Mouse (Mus musculus) left cerebral cortex, adult 18-20 months (tissue): Measurements from ENCODE around the gene Col26a1. TPM values are rescaled to one million over a fixed set of nuclear protein-coding genes. Genes with fewer than 3 reads are reported as not detected.

Source experiments
- DNase-seq, 2 experiments: peaks; one replicate each; pipeline ENCODE4 v3.0.0; 2021 to 2022; ENCODE audit warnings: low spot score in 2 of 2, mixed read lengths in 1 of 2
- total RNA-seq, 2 experiments: library from RNA; stranded (reverse); gene quantifications; 2 replicates each; pipeline ENCODE4 v1.2.3; 2021

Gene Col26a1
- total RNA-seq, 2 experiments from 2014 or later = 7.3 to 8.8 TPM

DNA sequence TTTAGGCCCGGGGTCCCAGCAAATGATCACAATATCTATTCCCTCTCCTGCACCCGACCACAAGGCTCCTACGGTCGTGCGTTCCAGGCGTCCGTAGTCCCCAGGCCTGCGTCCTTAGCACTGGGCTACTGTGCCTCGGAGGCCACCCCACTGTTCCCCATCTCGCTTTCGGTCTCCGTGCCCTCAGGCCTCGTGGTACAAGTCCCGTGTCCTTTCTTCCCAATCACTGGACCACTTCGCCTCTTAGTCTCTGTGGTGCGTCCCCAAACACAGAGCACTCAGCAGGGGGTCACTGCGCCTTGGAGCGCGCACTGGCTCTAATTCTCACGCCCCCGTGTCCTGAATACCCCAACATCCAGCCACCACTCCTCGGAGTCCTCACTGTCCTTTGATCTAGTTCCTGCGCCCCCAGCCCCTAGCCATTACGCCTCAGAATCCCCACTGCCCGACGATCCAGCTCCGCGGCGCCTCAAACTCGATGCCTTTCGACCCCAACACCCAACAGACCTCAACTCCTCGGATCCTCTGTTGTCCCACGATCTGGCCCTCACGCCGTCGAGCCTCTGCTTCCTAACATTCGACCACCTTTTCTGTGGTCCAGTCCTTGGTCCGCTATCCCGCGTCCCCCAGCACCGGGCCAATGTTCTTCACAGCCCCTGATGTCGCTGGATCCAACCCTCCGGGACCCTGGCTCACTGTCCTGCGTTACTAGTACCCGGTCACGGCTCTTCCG, 788 bp downstream of the Col26a1 start:
- peak in 1 of 2 experiments; percentile 4 for DNase-seq

DNA sequence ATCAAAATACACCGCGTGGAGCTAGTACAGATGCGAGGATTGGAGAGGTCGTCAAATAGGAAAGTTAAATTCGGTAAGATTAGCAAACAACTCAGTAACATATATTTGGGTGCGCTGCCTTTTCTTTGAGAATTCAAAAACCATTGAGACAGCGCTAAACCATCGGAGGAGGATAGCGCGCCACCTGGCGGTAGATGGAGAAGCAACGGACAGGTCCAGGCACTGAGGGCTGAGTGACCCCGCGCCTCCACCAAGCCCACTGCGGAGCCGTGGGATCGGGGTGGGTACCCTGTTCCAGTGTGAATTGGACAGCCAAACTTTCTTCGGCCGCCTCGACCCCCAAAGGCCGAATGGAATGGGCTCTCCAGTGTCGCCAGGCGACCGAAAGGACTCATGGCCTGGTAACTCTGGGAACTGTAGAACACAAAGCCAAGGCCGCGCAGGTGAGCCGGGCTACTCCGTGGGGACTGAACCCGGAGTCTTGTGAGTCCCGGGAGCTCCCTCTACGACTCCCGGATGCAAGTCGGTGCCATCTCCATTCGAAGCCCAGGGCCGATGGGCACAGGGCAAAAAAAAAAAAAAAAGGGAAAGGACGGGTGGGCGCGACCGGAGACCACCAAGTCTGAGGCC, 1.5 kb downstream of the Col26a1 start:
- peak; percentile 84 to 90 for DNase-seq

DNA sequence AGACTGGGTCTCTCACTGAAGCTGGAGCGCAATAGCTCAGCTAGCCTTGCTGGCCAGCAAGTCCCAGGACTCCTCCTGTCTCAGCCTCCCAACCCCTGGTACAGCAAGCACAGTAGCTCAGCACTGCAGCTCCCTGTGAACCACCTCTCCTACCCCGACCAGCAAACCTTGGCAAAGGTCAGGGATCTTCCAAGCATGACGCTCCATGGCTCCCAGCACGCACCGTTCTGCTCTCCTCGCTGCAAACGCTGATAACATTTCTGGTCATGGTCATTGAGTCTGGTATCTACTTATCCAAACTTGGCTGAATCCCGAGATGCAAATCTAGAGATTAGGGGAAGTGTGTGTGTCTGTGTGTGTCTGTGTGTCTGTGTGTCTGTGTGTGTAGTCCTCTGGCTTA, 2.9 kb downstream of the Col26a1 start:
- no peak for DNase-seq

DNA sequence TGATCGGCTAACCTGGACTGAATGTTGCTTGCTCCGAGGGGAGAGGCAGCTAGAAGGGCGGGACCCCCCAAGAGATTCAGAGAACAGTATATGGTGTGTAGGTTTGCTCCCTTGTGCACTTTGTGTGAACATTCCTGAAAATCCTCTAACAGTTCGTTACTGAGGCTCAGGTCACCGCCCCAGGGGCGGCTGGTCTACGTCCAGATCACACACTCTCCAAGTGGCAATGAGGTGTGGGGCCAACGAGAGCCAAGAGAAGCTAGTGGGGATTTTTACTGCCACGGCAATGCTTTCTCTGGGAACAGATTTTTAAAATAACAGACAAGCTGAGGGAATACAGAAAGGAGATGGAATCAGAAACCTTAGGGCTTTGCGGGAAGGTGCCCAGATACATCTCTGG, 8.7 kb downstream of the Col26a1 start:
- no peak for DNase-seq

DNA sequence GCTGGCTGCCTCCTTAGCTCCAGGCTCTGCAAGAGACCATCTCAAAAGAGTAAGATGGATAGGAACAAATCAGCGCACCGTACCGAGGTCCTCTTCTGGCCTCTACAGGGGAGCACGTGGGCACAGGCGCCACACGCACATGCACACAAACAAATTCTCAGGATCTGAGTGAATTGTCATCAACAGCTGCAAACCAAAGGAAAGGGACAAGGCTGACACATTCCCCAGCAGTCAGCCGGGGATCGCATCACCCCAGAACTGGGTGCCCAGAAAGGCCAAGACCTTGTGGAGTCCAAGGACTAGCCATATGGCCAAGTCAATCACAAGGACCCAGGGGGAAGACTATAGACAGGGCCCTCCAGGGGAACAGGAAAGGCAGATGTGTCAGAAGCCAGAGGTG, 10.6 kb downstream of the Col26a1 start:
- DNase-seq = no peak

DNA sequence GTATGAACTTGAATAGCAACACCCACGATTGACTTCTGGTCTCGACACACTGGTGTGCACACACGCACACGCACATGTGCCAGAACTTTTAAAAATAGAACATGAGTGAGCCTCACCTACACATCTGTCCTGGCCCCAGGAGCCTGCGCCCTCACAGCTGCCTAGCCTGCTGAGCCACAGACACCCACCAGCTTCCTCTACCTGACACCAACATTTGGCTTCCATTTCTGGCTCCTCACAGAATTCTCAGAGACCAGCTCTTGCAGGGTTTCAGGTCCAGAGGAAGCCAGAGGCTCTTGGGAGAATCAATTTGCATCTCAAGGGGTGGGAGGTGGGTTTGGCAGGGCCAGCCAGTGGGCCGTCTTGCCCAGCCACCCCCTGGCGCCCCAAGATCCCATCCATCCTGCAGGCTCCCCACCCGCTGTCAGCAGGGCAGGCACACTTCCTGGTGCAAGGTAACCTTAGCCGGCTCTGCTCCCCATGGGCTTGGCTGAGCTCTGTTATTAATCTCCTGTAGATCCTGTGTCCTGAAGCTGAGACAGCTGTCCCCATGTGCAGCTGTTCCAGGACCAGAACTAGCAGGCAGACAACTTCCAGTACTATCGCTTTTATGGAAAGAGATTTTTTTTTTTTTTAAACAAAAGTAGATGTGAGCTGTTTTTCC, 13.4 kb downstream of the Col26a1 start:
- DNase-seq = no peak

DNA sequence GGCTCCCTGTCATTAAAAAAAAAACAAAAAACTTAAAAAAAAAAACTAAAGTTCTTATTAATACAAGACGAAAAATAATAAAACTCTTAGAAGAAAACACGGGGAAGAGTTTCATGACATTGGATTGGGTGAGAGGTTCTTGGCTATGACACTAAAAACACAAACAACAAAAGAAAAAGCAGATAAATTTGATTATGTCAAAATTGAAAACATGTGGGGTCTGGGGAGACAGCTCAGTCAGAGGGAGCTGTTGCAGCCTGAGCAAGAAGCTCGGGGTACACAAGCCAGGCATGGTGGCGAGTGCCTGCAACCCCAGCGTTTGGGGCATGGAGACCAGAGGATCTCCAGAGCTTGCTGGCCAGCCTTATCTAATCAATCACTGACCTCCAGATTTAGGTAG, 15.3 kb downstream of the Col26a1 start:
- no peak for DNase-seq

DNA sequence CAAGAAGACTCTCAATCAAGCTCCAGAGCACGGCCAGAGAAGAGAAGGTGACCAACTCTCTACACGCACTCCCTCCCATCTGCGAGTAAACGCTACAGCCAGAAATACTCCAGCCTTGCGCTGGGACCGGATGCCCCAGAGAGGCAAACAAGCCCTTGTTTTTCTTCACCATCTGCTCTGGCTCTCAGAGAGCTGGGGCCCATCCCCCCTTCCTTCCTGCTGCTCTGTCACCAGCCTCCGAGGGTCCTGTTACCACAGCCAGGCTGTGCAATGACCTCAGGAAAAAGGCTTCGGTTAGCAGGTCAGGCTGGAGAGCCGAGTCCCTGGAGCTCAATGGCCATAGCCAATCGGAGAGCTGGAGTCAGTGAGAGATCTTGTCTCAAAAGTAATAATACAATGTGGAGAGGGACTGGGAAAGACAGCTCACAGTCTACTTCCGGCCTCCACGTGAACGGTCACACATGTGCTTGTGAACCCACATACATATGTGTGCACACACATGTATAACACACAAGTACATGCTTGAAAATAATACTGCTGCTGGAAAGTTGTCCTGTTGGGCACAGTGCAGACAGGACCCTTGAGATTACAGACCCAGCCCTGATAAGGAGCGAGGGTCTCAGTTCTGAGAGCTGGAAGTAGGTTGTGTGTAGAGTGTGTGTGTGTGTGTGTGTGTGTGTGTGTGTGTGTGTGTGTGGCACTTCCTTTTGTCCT, 18.9 kb downstream of the Col26a1 start:
- DNase-seq = peak in 1 of 2 experiments; percentile 5

DNA sequence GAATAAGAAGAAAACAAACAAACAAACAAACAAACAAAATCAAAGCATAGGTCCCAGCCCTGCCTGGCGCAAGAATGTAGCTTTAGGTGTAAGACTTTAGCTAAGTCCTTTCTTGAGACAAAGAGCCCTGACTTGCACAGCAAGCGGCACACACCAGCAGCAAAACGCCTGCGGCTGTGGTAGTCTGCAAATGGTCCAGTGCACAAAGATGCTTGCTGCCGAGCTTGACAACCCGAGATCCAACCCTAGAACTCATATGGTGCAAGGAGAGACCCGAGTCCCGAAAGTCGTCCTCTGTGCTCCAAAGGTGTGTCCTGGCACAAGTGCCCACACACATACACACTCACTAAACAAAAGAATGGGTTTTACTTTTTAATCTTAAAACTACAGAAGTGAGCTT, 19.7 kb downstream of the Col26a1 start:
- DNase-seq = no peak

DNA sequence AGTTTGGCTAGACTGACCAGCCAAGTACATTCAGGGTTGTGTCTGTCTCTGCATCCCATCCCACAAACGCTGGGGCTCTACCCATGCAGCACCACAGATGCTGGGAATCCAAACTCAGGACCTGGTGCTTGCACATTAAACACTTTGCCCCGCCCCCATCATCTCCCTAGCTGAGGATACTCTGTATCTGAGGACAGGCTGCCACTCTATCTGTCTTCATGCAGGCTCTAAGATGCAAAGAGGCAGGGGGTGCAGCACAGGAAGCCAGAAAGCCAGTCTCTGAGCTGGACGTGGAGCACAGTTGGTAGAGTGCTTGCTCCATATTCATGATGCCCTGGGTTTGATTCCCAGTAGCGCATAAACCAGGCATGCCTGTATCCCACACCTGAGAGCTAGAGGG, 20.2 kb downstream of the Col26a1 start:
- no peak for DNase-seq

DNA sequence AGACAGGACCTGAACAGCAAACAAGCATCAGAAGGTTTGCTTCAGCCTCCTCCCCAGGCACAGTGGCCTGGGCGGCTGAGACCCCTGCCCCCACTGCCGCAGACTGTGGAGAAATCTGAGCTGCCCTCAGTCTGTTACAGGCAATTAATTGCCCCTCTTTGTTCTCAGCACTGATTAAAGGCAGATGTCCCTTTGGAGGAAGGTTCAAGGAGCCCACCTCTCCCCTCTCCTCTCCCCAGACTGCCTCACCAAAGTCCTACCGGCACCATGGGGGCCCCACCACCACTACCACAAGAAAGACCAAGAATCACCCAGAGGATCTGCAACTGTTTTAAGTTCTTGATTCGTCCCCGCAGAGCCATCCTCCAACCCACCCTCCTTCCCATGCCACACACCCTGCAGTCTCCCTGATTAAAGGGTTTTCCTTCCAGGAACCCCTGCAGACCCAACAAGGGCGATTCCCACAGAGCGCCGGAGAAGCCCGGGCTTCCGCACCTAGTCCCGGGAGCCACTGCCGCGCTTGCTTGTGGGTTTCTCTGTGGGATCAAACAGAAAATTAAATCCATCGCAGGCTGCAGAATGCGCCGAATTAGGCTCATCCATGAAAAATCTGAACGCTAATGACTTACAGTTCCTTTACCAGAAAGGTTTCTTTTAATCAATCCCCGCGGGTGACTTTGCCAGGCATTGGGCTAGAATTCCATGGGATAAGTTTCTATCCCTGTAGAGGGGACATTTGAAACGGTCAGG, 21.6 kb downstream of the Col26a1 start:
- no peak for DNase-seq

DNA sequence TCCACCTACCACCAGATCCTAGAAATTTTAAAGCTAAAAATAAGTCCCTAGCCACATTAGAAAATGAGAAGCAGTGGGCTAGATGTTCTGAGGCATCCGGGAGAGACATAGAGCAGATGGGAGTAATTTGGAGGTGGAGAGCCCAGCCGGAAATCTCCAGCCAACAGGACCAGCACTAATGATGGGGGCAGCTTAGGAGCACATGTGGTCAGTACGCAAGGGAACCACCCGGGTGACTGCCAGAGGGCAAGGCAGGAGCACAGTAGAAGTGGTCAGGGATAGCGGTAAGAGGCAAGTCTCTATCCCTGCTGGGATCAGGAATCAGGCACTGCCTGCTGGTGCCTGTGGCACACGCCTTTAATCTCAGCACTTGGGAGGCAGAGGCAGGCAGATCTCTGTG, 32.3 kb downstream of the Col26a1 start:
- DNase-seq = no peak

DNA sequence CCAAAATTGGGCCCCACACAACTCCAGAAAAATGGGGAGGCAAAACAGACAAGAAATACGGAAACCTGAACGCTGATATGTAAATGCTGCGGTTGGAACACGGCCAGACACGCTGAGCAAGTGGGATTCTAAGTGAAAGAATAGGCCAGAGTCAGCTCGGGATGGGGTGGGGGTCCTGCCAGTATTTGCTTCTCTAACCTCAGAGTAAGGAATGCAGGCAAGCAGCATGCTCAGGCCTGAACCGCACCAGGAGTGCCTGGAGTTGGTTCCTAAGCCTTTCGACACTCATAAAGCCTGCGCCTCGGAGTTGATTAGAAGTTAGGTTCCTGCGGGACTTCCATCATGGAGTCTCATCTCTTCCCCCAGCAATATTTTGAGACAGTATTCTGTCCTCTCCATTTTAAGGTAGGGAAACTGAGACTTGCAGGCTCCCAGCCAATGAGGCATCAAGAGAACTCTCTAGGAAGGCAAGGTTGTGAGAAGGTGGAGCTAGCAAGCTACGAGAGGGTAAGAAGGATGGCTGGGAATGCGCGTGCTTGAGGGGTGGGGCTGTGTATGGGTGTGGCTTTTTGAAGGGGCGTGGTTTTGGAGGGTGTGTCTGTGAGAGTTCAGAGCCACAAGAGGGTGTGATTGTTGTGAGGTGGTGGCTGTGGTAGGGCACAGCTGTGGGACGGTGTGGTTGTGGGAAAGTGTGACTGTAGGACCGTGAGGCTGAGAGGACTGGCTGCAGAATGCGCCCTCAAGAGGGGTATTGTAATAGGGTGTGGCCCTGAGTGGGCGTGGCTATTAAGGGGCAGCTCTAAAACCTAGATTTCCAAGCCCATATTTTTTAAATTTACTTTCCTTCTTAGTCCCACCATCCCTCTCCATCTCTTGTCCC, 36.4 kb downstream of the Col26a1 start:
- no peak for DNase-seq

DNA sequence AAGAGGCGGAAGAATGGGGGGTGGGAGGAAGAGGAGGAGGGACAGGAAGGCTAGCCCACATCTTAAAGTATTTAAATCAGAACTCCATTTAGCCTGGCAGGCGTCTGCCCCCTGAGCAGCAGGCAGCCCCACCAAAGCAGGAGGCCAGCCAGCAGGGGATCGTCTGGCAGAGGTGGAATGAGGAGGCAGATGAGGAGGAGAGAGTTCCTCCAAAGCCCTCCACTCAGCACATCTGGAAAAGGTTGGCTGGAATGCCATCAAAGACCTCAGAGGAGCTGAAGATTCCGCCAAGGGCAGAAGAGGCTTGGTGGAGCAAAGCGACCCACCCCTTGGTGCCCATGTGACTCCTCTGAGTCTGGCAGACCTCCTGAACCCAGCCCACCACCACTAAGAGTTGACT, 39.1 kb downstream of the Col26a1 start:
- DNase-seq = no peak

DNA sequence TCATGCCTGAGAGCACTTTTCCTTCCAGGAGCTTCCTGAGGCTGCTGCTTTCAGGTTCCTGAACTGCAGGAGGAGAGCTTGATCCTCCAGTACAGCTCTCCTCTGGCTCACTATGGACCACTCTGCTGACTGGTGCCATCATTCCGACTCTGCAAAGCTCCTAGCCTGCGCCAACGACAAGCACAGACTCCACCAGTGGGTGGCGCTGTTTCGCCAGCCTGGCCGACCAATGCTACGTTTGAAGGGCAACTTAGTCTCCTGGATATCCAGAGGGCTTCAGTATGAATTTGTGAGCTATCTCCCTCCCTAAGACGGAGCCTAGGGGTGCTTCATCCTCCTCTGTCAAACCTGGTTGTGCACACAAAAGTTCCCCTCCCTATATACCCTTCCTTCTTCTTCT, 43.0 kb downstream of the Col26a1 start:
- DNase-seq = peak; percentile 32 to 35

DNA sequence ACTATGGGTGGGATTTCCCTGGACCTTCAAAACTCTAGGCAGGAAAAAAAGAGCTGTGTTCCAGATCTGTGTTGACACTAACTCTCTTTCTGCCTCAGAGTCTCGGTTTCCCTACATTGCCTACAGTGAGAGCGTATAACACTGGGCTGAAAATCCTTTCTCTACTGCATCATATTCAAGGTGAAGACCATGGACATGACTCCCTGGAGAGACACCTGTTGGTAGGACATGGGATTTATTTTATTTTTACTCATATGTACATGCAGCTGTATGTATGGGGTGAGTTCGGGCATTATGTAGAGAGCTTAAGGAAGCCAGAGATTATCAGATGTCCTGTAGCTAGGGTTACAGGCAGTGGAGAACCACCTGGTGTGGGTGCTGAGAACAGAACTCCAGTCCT, 50.0 kb downstream of the Col26a1 start:
- DNase-seq = no peak

DNA sequence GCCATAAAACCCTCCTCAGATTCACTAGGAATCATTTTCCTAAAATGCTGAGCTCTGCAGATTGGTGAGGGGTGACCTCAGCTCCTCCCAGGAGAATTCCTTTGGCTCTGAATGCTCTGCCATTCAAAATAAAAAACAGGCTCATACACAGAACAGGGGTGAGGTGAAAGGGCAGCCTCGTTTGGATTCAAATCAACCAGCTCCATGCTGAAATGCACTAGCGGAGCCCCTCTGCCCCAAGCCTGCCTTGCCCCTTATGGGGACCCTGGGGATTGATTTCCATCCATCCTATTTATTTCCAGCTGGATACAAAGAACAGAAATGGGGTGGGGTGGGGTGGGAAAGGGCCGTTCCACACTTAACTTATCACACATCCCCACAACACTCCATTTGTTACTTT, 52.9 kb downstream of the Col26a1 start:
- no peak for DNase-seq

DNA sequence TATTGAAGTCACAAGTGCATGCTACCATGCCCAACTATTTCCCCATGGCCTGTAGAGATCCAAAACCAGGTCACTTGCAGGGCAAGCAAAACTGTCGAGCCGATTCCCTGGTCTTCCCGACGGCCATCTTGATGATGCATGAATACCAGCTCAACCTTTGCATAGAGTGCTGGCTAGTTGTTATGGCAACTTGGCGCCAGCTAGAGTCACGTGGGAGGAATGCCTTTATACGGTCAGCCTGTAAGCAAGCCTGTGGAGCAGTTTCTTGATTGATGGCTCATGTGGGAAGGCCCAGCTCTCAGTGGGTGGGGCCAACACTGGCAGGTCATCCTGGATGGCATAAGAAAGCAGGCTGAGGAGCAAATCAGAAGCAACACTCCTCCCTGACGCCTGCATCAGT, 61.0 kb downstream of the Col26a1 start:
- no peak for DNase-seq

DNA sequence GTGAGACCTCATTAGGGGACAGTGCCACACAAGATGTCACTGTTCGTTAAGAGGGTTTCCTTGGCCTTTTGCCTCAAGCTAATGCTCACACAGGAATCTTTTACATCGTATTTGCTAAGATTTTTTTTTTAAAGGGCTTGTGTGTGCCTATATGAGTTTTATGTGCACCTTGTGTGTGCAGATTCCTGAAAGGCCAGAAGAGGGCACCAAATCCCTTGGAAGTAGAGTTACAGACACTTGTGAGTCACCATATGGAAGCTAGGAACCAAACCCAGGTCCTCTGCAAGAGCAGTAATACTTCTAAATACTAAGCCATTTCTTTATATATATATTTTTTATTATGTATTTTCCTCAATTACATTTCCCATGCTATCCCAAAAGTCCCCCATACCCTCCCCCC, 62.1 kb downstream of the Col26a1 start:
- no peak for DNase-seq

DNA sequence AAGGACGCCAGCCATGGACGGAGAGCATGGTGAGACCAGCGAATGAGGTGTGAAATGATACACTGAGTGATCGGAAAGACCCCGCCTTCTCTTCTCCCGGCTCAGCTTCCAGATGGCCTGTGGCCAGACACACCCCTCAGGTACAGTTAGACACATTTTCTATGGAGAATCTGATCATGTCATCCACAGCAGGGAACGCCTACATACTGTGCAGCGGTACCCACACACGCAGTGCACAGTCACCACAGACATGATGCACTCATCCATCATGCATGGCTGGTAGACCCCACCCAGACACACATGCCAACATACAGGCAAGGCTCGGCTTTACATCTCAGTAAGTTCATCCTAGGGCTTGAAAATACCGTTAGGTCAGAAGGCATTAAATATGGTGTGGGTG, 63.3 kb downstream of the Col26a1 start:
- no peak for DNase-seq
